Mouse (Mus musculus): ENCODE results near the gene Sbf2.
"Not testable (repeated sequence)": the region's sequence is repeated elsewhere in the genome, so short reads cannot be mapped to it uniquely, and the experiment has no call there.

The Sbf2 gene

GRCm38 (mm10) chr7:110614133-110615063, at the start of gene Sbf2:
Sbf2 (minus strand) TSS chr7:110614922.
- peak; percentile 48 to 63 for DNase-seq (ENCODE audit: low spot score in 2 of 2)

GRCm38 (mm10) chr7:110658378-110658928, 43.7 kb upstream of the Sbf2 start:
- no peak for DNase-seq (ENCODE audit: low spot score in 2 of 2)

- DNase-seq (ENCODE audit: low spot score in 2 of 2): no peak
Observed at GRCm38 (mm10) chr7:110655966-110656365, 41.2 kb upstream of the Sbf2 start.

- DNase-seq (ENCODE audit: low spot score in 2 of 2): no peak
Observed at GRCm38 (mm10) chr7:110655230-110655629, 40.5 kb upstream of the Sbf2 start.

- DNase-seq (ENCODE audit: low spot score in 2 of 2): no peak
Observed at GRCm38 (mm10) chr7:110651091-110651490, 36.4 kb upstream of the Sbf2 start.

- no peak for DNase-seq (ENCODE audit: low spot score in 2 of 2)
Observed at GRCm38 (mm10) chr7:110650491-110650890, 35.8 kb upstream of the Sbf2 start.

- no peak for DNase-seq (ENCODE audit: low spot score in 2 of 2)
Observed at GRCm38 (mm10) chr7:110649133-110649987, 34.6 kb upstream of the Sbf2 start.

GRCm38 (mm10) chr7:110648455-110649085, 33.8 kb upstream of the Sbf2 start:
- DNase-seq (ENCODE audit: low spot score in 2 of 2): no peak

- no peak for DNase-seq (ENCODE audit: low spot score in 2 of 2)
Observed at GRCm38 (mm10) chr7:110647559-110648454, 33.1 kb upstream of the Sbf2 start.

GRCm38 (mm10) chr7:110646611-110647407, 32.1 kb upstream of the Sbf2 start:
- DNase-seq (ENCODE audit: low spot score in 2 of 2): no peak

GRCm38 (mm10) chr7:110645859-110646258, 31.1 kb upstream of the Sbf2 start:
- DNase-seq (ENCODE audit: low spot score in 2 of 2): no peak

GRCm38 (mm10) chr7:110645311-110645710, 30.6 kb upstream of the Sbf2 start:
- DNase-seq (ENCODE audit: low spot score in 2 of 2): peak in 1 of 2 experiments; percentile 62

GRCm38 (mm10) chr7:110639958-110640357, 25.2 kb upstream of the Sbf2 start:
- not testable (repeated sequence) for DNase-seq (ENCODE audit: low spot score in 2 of 2)

- no peak for DNase-seq (ENCODE audit: low spot score in 2 of 2)
Observed at GRCm38 (mm10) chr7:110639291-110639915, 24.7 kb upstream of the Sbf2 start.

GRCm38 (mm10) chr7:110638305-110639110, 23.8 kb upstream of the Sbf2 start:
- DNase-seq (ENCODE audit: low spot score in 2 of 2): no peak

- no peak for DNase-seq (ENCODE audit: low spot score in 2 of 2)
Observed at GRCm38 (mm10) chr7:110636559-110636958, 21.8 kb upstream of the Sbf2 start.

- DNase-seq (ENCODE audit: low spot score in 2 of 2): no peak
Observed at GRCm38 (mm10) chr7:110635929-110636328, 21.2 kb upstream of the Sbf2 start.

GRCm38 (mm10) chr7:110631136-110631888, 16.6 kb upstream of the Sbf2 start:
- no peak for DNase-seq (ENCODE audit: low spot score in 2 of 2)
